Mouse (Mus musculus): Measurements from ENCODE around the gene Cfap45. TPM values are rescaled to one million over a fixed set of nuclear protein-coding genes. Genes with fewer than 3 reads are reported as not detected.

Cfap45 gene
- polyA plus RNA-seq, 1 experiment = not detected

DNA sequence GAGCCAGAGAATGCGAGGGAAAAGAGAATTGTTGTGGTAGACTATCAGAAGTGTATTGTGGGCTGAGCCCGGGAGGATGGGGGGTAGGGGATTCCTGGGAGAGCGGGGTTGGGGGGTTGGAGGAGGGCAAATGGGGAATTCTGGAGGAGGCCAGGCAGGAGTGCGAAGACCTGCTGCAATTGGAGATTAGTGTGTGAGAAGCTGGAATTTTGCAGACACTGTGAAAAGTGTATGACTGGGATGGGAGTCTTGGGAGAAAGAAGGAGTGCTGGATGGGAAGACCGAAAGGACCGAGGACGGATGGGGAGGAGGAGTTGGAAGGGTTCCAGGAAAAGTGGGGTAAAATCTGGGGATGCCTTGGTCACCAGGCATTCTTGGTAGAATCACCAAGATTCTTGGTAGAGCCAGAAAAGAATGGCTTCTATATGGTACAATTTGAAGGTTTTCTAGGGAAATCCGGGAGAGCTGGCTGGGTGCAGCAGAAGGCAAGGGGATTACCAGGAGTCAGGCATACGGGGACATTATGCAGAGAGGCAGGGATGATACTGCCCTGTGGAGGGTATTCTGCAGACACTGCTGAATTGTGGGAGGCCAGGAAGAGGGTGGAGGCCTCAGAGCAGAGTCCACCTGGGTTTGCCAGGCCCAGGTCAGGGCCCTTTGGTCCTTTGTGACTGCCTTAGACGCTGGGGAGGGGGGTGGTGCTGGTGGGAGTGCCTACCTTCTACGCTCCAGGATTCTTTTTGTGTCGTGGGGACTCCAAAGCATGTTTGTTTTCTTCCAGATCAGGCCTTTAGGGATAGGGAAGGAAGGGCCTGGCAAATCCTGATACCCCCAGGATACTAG, 37.9 kb upstream of the Cfap45 start:
- Histone ChIP-seq H3K4me3 (ENCODE audit: insufficient read depth, low read depth, low read length) (peak overlapping the region; percentile 65), H3K4me1 (ENCODE audit: control insufficient read depth, insufficient read depth, low read length) (peaks cover 42% of the 10 kb centered on the region), H3K27ac (ENCODE audit: insufficient read depth, low read depth, low read length) (no peak overlapping the region)
- 16% methylated on average over 12 of the region's 12 CpGs for WGBS
- TF ChIP-seq POLR2A (IDR thresholded peaks at IDR 0.05; ENCODE audit: insufficient read depth, low read depth, low read length) (no peak), CTCF (IDR thresholded peaks at IDR 0.05; ENCODE audit: insufficient read depth, low read depth, low read length) (no peak)

DNA sequence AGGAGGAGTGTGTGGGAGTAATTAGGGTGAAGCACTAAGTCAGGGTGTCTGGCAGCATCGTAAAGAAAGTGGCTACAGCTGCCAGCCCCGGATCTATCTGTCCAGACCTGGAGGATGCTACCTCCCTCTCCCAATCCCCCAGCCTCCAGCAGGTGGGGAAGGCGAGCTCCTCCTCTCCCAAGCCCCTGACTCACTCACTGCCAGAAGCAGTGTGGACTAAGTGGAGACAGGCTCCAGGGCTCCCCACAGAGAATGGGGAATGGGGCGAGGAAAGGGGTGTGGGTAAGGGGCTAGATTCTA, 37.3 kb upstream of the Cfap45 start:
- no peak for TF ChIP-seq POLR2A (IDR thresholded peaks at IDR 0.05; ENCODE audit: insufficient read depth, low read depth, low read length)
- no peak for TF ChIP-seq CTCF (IDR thresholded peaks at IDR 0.05; ENCODE audit: insufficient read depth, low read depth, low read length)
- WGBS = 39% methylated on average over 4 of the region's 4 CpGs
- Histone ChIP-seq H3K4me1 (ENCODE audit: control insufficient read depth, insufficient read depth, low read length) (peaks cover 42% of the 10 kb centered on the region), H3K4me3 (ENCODE audit: insufficient read depth, low read depth, low read length) (peak overlapping the region; percentile 19), H3K27ac (ENCODE audit: insufficient read depth, low read depth, low read length) (no peak overlapping the region)

DNA sequence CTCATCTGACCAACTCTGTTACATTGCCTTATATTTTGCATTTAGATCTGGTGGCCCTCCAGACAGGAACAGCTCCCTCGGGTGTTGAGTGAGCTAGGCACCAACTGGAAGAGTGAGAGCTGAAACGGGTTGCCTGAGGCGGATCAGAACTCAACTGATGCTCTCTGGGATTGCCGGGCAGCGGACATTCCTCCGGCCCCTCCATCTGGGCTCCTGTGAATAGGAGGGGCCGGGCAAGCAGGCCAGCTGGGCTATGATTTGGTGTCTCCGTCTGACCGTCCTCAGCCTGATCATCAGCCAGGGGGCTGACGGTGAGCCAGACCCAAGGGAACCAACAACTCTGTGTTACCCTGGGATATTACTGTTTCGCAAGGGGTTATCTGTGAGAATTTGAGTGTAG, 36.4 kb upstream of the Cfap45 start:
- Histone ChIP-seq H3K4me1 (ENCODE audit: control insufficient read depth, insufficient read depth, low read length) (peaks cover 42% of the 10 kb centered on the region), H3K4me3 (ENCODE audit: insufficient read depth, low read depth, low read length) (no peak overlapping the region), H3K27ac (ENCODE audit: insufficient read depth, low read depth, low read length) (no peak overlapping the region)
- TF ChIP-seq POLR2A (IDR thresholded peaks at IDR 0.05; ENCODE audit: insufficient read depth, low read depth, low read length) (no peak), CTCF (IDR thresholded peaks at IDR 0.05; ENCODE audit: insufficient read depth, low read depth, low read length) (no peak)
- WGBS = 72% methylated on average over 11 of the region's 11 CpGs

DNA sequence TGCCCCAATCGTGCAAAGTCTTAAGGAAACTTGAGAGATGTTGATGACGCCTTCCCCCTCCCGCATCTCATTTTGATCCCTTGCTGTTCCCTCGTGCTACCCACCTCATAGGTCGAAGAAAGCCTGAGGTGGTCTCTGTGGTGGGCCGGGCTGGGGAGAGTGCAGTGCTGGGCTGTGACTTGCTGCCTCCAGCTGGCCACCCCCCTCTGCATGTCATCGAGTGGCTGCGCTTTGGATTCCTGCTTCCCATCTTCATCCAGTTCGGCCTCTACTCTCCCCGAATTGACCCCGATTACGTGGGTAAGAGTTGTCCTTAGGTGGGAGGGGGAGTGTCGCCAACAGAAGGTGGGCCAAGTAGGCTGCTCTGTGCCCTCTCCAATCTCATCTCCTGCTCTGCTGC, 35.9 kb upstream of the Cfap45 start:
- Histone ChIP-seq H3K4me1 (ENCODE audit: control insufficient read depth, insufficient read depth, low read length) (peaks cover 42% of the 10 kb centered on the region), H3K27ac (ENCODE audit: insufficient read depth, low read depth, low read length) (no peak overlapping the region), H3K4me3 (ENCODE audit: insufficient read depth, low read depth, low read length) (no peak overlapping the region)
- WGBS = 81% methylated on average over 13 of the region's 13 CpGs
- no peak for TF ChIP-seq CTCF (IDR thresholded peaks at IDR 0.05; ENCODE audit: insufficient read depth, low read depth, low read length)
- TF ChIP-seq POLR2A (IDR thresholded peaks at IDR 0.05; ENCODE audit: insufficient read depth, low read depth, low read length) = no peak

DNA sequence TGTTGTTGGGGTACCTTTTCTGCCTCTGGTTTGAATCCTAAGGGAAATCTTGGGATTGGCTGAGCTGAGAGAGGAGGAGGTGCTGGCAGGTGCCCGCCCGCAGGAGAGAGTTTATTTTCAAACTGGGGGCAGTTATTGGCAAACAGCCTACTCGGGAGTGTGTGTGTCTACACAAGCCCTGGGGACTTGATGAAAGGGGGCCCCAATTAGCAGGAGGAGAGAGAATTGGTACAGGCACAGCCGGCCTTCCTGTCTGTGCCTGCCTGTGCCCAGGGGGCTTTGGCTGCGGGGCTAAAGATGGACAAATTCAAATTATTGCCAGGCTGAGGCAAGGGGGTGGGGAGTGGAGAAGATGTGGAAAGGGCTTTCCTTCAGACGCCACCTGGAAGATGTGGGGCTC, 34.8 kb upstream of the Cfap45 start:
- WGBS = 42% methylated on average over 6 of the region's 6 CpGs
- H3K4me3 ChIP-seq (ENCODE audit: insufficient read depth, low read depth, low read length) = no peak overlapping the region
- H3K27ac ChIP-seq (ENCODE audit: insufficient read depth, low read depth, low read length) = no peak overlapping the region
- no peak for TF ChIP-seq CTCF (IDR thresholded peaks at IDR 0.05; ENCODE audit: insufficient read depth, low read depth, low read length)
- no peak for TF ChIP-seq POLR2A (IDR thresholded peaks at IDR 0.05; ENCODE audit: insufficient read depth, low read depth, low read length)
- peaks cover 49% of the 10 kb centered on the region for H3K4me1 ChIP-seq (ENCODE audit: control insufficient read depth, insufficient read depth, low read length)

DNA sequence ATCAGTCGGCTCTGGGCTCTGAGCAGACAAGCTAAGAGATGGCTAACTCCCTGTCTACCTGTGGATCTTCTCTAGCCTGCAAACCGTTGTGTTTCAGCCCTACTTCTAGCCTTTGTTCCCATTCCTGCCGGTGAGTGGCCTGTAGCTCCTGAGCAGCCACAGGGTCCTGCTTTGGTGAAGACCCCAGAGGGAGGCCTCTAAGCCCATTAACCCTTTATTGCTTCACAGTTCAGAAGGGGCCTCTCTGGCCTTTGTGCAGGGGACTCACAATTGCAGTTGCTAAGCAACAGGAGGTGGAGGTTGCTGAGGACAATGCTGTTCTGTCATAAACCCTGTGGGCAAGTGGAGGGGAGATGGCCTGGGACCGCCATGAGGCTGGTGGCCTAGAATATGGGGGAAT, 34.4 kb upstream of the Cfap45 start:
- 51% methylated on average over 4 of the region's 4 CpGs for WGBS
- no peak overlapping the region for H3K27ac ChIP-seq (ENCODE audit: insufficient read depth, low read depth, low read length)
- peaks cover 49% of the 10 kb centered on the region for H3K4me1 ChIP-seq (ENCODE audit: control insufficient read depth, insufficient read depth, low read length)
- H3K4me3 ChIP-seq (ENCODE audit: insufficient read depth, low read depth, low read length) = no peak overlapping the region
- TF ChIP-seq CTCF (IDR thresholded peaks at IDR 0.05; ENCODE audit: insufficient read depth, low read depth, low read length) (no peak), POLR2A (IDR thresholded peaks at IDR 0.05; ENCODE audit: insufficient read depth, low read depth, low read length) (no peak)

DNA sequence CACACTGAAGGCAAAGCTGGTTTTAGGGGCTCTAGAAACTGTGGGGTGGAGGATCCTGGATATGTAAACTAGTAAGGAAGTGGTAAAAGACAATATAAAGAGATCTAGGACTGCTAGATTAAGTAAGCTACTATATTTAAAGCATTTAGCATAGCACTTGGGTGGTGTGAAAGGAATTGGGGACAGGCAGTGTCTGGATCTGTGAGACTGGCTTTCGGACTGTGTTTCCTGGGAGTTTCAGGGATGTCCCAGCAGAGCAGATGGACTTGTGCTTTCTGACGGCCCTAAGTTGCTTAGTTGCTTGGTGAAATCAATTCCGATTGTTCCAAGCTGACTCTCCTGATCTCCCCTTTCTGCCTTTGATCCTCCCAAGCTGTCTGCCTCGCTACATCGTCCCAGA, 34.0 kb upstream of the Cfap45 start:
- WGBS = 77% methylated on average over 5 of the region's 5 CpGs
- Histone ChIP-seq H3K4me3 (ENCODE audit: insufficient read depth, low read depth, low read length) (no peak overlapping the region), H3K27ac (ENCODE audit: insufficient read depth, low read depth, low read length) (no peak overlapping the region), H3K4me1 (ENCODE audit: control insufficient read depth, insufficient read depth, low read length) (peaks cover 49% of the 10 kb centered on the region)
- no peak for TF ChIP-seq CTCF (IDR thresholded peaks at IDR 0.05; ENCODE audit: insufficient read depth, low read depth, low read length)

DNA sequence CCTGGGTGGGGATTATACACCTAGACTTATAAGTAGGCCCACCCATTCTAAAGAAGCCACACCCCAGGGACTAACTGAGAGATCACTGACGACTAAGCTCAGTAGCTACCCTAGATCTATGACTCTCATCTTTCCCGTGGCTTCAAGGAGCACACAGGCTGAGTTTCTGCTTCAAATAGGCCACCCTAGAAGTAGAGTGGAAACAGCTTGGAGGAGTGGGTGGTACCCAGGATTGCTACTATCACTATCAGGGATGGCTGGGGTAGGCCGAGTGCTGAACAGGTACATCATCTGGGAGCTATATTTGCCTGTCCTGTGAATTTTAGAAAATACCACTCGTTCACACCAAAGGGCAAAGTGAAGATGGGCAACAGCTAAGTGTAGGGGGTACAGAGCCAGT, 32.7 kb upstream of the Cfap45 start:
- TF ChIP-seq POLR2A (IDR thresholded peaks at IDR 0.05; ENCODE audit: insufficient read depth, low read depth, low read length) = no peak
- TF ChIP-seq CTCF (IDR thresholded peaks at IDR 0.05; ENCODE audit: insufficient read depth, low read depth, low read length) = no peak
- peaks cover 43% of the 10 kb centered on the region for H3K4me1 ChIP-seq (ENCODE audit: control insufficient read depth, insufficient read depth, low read length)
- no peak overlapping the region for H3K4me3 ChIP-seq (ENCODE audit: insufficient read depth, low read depth, low read length)
- WGBS = 78% methylated on average over 4 of the region's 4 CpGs
- H3K27ac ChIP-seq (ENCODE audit: insufficient read depth, low read depth, low read length) = no peak overlapping the region

DNA sequence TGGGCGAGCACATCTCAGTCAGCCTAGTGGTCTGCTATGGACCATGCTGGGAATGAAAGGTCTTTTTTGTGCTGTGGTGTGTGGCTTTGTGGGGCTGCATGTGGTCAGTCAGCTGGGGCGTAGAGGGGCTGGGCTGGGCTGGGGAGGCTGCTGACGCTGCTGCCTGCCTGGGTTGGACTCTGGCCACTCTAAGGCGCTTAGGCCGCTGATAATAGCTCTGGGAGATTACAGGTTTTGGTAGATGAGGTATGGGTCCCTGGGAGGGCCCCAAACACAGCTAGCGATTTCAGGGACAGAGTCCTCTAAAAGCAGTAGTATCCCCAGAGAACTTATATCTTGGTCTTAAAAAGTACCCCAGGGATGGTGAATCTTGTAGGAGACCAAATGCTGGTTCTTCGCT, 31.8 kb upstream of the Cfap45 start:
- no peak for TF ChIP-seq CTCF (IDR thresholded peaks at IDR 0.05; ENCODE audit: insufficient read depth, low read depth, low read length)
- no peak for TF ChIP-seq POLR2A (IDR thresholded peaks at IDR 0.05; ENCODE audit: insufficient read depth, low read depth, low read length)
- 90% methylated on average over 7 of the region's 7 CpGs for WGBS
- no peak overlapping the region for H3K27ac ChIP-seq (ENCODE audit: insufficient read depth, low read depth, low read length)
- peaks cover 36% of the 10 kb centered on the region for H3K4me1 ChIP-seq (ENCODE audit: control insufficient read depth, insufficient read depth, low read length)
- H3K4me3 ChIP-seq (ENCODE audit: insufficient read depth, low read depth, low read length) = no peak overlapping the region

All from olfactory bulb, adult 2 months (tissue).